Mouse (Mus musculus): ENCODE measurements at regions not wholly inside any gene's neighbourhood (a gene's known extent, or its start where the extent isn't known, plus 50 kb on each side); places are given as distances from the start of the nearest gene placed in this dataset.

DNA sequence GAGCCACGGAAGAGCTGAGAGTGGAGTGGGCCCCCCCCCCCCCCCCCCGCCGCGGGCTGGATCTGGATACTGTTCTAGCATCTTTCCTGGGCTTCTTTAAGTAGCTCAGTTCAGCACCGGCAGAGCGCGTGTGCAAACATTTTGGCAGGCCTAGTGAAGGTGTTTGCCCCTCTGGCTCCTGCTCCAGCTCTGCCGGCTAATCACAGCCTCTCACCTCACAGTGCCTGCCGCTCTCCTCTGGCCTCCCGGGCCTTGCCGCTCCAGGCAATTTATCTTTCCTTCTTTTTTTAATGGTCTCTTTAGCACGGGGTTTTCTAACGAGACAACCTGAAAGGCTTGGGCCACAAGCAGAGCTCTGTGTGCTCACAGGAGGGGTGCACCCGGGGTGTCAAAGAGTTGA, 115.7 kb downstream of the Cryba4 start:
- Histone ChIP-seq H3K36me3 (ENCODE audit: control insufficient read depth) (no peaks in the 10 kb centered on the region), H3K4me1 (ENCODE audit: control insufficient read depth) (no peaks in the 10 kb centered on the region), H3K27me3 (ENCODE audit: control insufficient read depth) (no peaks in the 10 kb centered on the region), H3K9me3 (ENCODE audit: control insufficient read depth, low read length) (peaks cover 10% of the 10 kb centered on the region; the same call in 1 of the 2 replicates), H3K4me3 (replicated peaks) (no peak overlapping the region)
- TF ChIP-seq GATA1 (IDR thresholded peaks at IDR 0.05; ENCODE audit: low read length) (no peak), TAL1 (IDR thresholded peaks at IDR 0.05; ENCODE audit: low read length) (no peak)

DNA sequence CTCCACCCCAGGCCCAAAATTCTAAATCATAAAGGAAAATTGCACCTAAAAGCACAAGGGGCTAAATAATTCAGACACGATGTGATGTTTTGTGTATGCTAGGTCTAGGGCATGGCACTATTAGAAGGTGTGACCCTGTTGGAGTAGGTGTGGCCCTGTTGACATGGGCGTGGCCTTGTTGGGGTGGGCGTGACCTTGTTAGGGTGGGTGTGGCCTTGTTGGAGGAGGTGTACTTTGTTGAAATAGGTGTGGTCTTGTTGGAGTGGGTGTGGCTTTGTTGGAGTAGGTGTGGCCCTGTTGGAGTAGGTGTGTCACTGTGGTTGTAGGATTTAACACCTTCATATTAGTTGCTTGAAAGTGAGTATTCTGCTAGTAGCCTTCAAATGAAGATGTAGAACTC, 114.1 kb downstream of the Cryba4 start:
- H3K27me3 ChIP-seq (ENCODE audit: control insufficient read depth) = no peaks in the 10 kb centered on the region
- H3K36me3 ChIP-seq (ENCODE audit: control insufficient read depth) = no peaks in the 10 kb centered on the region
- no peak overlapping the region for H3K4me3 ChIP-seq (replicated peaks)
- H3K4me1 ChIP-seq (ENCODE audit: control insufficient read depth) = no peaks in the 10 kb centered on the region
- H3K9me3 ChIP-seq (ENCODE audit: control insufficient read depth, low read length) = peaks cover 10% of the 10 kb centered on the region; the same call in 1 of the 2 replicates
- TF ChIP-seq GATA1 (IDR thresholded peaks at IDR 0.05; ENCODE audit: low read length) = no peak
- TF ChIP-seq TAL1 (IDR thresholded peaks at IDR 0.05; ENCODE audit: low read length) = no peak

DNA sequence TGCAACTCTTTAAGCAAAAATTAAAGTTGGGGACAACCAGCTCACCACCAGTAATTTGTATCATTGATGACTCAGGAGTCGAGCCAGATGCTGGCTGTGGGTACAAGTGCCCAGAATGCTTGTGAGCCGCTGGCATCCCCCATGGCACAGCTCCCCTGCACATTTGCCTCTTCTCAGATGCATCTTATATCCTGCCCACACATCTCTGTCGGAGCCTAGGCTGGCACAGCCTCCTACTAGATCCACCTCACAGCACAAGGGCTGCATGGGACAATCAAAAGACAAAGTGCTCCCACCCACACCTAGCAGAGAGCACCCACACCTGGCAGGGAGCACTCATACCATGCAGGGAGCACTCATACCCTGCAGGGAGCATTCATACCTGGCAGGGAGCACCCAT, 109.6 kb downstream of the Cryba4 start:
- no peaks in the 10 kb centered on the region for H3K27me3 ChIP-seq (ENCODE audit: control insufficient read depth)
- no peak overlapping the region for H3K4me3 ChIP-seq (replicated peaks)
- H3K4me1 ChIP-seq (ENCODE audit: control insufficient read depth) = no peaks in the 10 kb centered on the region
- no peak for TF ChIP-seq GATA1 (IDR thresholded peaks at IDR 0.05; ENCODE audit: low read length)
- no peaks in the 10 kb centered on the region for H3K36me3 ChIP-seq (ENCODE audit: control insufficient read depth)
- H3K9me3 ChIP-seq (ENCODE audit: control insufficient read depth, low read length) = peaks cover 8% of the 10 kb centered on the region; the same call in 1 of the 2 replicates

DNA sequence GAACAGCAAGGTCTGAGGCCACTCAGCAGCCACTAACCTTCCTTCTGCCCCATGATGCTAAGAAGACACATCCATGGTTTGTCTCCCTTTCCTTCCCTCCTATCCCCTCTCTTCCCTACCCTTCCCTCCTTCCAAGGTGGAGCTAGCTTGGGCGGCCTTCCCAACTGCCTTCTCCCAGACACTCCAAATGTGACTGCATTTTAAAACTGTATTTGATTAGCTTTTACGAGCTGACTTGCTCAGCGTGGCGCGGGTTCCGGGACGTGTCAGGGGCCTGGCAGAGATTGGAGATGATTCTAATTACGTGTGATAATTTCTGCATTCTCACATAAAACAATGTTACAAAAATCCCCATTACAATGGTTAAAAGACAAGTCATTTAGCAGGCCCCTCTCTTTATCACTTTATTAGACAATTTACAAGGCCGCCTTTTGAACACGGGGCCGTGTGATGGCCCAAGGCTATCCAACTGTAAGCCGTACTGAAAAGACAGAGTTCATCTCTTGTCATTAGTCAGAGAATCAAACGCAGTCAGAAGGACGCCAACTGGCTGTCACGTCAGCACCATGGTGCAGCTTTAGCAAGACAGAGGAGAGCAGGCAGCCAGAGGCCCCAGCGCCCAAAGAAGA, 108.2 kb downstream of the Cryba4 start:
- H3K4me3 ChIP-seq (replicated peaks) = no peak overlapping the region
- H3K36me3 ChIP-seq (ENCODE audit: control insufficient read depth) = no peaks in the 10 kb centered on the region
- H3K9me3 ChIP-seq (ENCODE audit: control insufficient read depth, low read length) = no peaks in the 10 kb centered on the region
- H3K27me3 ChIP-seq (ENCODE audit: control insufficient read depth) = no peaks in the 10 kb centered on the region
- TF ChIP-seq GATA1 (IDR thresholded peaks at IDR 0.05; ENCODE audit: low read length) (no peak), TAL1 (IDR thresholded peaks at IDR 0.05; ENCODE audit: low read length) (no peak)
- no peaks in the 10 kb centered on the region for H3K4me1 ChIP-seq (ENCODE audit: control insufficient read depth)

DNA sequence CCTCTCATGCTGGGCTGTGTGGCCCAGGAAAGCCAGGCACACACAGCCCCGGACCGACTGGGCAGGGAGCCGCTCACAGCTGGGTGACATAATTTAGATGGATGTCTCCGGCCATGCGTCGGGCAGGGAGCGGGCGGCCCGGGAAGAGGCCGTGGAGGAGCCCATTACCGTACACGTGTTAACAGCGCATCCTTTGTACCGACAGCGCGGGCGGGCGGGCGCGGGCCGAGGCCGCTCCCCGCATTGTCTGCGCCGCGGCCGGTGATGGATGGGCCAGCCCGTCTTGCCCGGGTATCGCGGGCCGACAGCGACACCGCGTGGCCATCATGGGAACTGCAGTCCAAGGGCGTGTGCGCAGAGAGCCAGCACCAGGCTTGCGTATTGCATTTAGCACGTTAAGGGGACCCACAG, 98.6 kb downstream of the Cryba4 start:
- Histone ChIP-seq H3K36me3 (ENCODE audit: control insufficient read depth) (no peaks in the 10 kb centered on the region), H3K27me3 (ENCODE audit: control insufficient read depth) (peaks cover 19% of the 10 kb centered on the region), H3K9me3 (ENCODE audit: control insufficient read depth, low read length) (peaks cover 4% of the 10 kb centered on the region; the same call in 1 of the 2 replicates), H3K4me3 (replicated peaks) (no peak overlapping the region), H3K4me1 (ENCODE audit: control insufficient read depth) (no peaks in the 10 kb centered on the region; the same call in 1 of the 2 replicates)
- TF ChIP-seq GATA1 (IDR thresholded peaks at IDR 0.05; ENCODE audit: low read length) = no peak

DNA sequence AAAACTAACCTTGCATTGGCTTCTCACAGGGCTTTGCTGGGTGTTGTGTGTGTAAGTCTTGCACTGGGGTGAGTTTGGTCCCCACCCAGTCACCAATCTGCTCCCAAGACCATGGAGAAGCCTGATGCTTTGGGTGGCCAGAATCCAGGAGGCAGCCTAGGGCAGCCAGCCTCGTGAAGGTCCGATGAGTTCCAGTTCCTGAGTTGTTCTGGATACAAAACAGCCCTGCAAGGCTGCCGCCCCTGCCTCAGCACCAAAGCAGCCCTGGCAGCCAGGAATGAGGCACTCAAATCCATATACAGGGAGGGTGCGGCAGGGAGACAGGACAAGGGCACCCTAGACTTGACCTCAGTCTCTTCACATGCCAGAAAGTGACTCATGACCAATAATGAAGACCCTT, 97.7 kb downstream of the Cryba4 start:
- no peaks in the 10 kb centered on the region; the same call in 1 of the 2 replicates for H3K4me1 ChIP-seq (ENCODE audit: control insufficient read depth)
- H3K4me3 ChIP-seq (replicated peaks) = no peak overlapping the region
- peaks cover 8% of the 10 kb centered on the region for H3K9me3 ChIP-seq (ENCODE audit: control insufficient read depth, low read length)
- no peaks in the 10 kb centered on the region for H3K36me3 ChIP-seq (ENCODE audit: control insufficient read depth)
- TF ChIP-seq GATA1 (IDR thresholded peaks at IDR 0.05; ENCODE audit: low read length) (no peak), TAL1 (IDR thresholded peaks at IDR 0.05; ENCODE audit: low read length) (no peak)
- peaks cover 19% of the 10 kb centered on the region for H3K27me3 ChIP-seq (ENCODE audit: control insufficient read depth)

DNA sequence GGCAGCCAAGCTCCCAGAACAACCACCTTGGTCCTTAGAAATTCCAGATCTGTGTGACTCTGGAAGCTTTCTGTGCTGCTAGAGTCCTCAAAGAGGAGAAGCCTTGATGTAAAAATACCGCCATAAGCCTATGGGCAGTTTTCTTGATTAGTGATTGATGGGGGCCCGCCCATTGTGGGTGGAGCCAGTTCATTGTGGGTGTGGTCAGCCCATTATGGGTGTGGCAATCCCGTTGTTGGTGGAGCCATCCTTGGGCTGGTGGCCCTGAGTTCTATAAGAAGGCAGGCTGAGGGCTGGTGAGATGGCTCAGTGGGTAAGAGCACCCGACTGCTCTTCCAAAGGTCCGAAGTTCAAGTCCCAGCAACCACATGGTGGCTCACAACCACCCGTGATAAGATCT, 97.3 kb downstream of the Cryba4 start:
- Histone ChIP-seq H3K4me1 (ENCODE audit: control insufficient read depth) (no peaks in the 10 kb centered on the region; the same call in 1 of the 2 replicates), H3K36me3 (ENCODE audit: control insufficient read depth) (no peaks in the 10 kb centered on the region), H3K27me3 (ENCODE audit: control insufficient read depth) (peaks cover 19% of the 10 kb centered on the region), H3K4me3 (replicated peaks) (no peak overlapping the region), H3K9me3 (ENCODE audit: control insufficient read depth, low read length) (peaks cover 5% of the 10 kb centered on the region)
- TF ChIP-seq GATA1 (IDR thresholded peaks at IDR 0.05; ENCODE audit: low read length) = no peak
- TF ChIP-seq TAL1 (IDR thresholded peaks at IDR 0.05; ENCODE audit: low read length) = no peak

DNA sequence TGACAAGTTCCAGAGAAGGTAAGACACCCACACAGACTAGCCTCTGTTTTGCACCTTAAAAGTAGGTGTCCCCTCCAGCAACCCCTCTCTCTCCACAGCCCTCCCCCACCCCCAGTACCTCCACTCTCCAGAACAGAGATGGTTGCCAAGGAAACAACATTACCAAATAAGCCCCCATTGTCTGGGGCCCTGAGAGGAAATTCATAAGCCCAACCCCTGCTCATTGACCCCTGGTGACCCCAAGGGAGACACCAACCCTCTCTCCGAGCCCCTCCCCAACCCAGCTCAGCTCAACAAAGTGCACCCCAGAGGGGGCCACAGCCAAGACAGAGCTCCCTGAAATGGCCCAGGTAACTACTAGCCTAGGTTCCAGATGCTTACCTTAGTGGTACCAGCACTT, 96.3 kb downstream of the Cryba4 start:
- H3K4me3 ChIP-seq (replicated peaks) = no peak overlapping the region
- TF ChIP-seq TAL1 (IDR thresholded peaks at IDR 0.05; ENCODE audit: low read length) = no peak
- no peak for TF ChIP-seq GATA1 (IDR thresholded peaks at IDR 0.05; ENCODE audit: low read length)
- H3K36me3 ChIP-seq (ENCODE audit: control insufficient read depth) = no peaks in the 10 kb centered on the region
- no peaks in the 10 kb centered on the region; the same call in 1 of the 2 replicates for H3K4me1 ChIP-seq (ENCODE audit: control insufficient read depth)
- H3K27me3 ChIP-seq (ENCODE audit: control insufficient read depth) = peaks cover 19% of the 10 kb centered on the region
- H3K9me3 ChIP-seq (ENCODE audit: control insufficient read depth, low read length) = peaks cover 5% of the 10 kb centered on the region

DNA sequence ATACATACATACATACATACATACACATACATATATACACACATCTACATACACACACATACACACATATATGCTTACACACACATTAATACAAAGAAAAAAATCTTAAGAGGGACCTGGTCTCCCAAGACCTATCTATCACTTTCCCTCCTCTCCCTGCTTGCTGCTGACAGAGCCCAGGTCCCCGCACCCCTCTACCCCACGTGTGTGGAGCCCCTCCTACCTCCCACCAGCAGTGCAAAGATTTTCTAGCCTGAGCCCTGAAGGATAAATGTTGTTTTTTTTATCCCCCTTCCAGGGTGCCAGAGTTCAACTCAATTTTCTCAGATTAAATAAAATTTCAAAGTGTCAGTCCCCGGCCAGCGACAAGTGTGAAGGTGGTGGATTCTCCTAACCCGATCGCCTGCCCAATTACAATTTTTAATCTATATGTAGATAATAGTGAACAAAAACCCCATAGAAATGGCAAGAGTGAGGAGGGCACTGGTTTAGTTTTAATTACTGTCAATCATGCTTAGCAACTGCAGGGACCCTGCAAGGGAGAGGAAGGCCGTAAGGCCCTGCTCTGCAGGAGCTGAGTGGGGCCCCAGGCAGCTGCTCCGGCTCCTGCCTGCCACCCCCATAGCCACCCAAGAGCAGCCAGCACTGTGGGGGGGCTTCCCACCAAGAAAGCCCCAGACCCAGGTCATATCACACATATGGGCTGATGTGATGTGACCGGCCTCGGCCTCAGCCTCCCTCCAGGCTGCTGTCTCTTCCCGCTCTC, 85.7 kb downstream of the Cryba4 start:
- Histone ChIP-seq H3K36me3 (ENCODE audit: control insufficient read depth) (no peaks in the 10 kb centered on the region), H3K27me3 (ENCODE audit: control insufficient read depth) (no peaks in the 10 kb centered on the region), H3K4me3 (replicated peaks) (no peak overlapping the region), H3K9me3 (ENCODE audit: control insufficient read depth, low read length) (no peaks in the 10 kb centered on the region), H3K4me1 (ENCODE audit: control insufficient read depth) (no peaks in the 10 kb centered on the region)
- TF ChIP-seq GATA1 (IDR thresholded peaks at IDR 0.05; ENCODE audit: low read length) = no peak
- no peak for TF ChIP-seq TAL1 (IDR thresholded peaks at IDR 0.05; ENCODE audit: low read length)

All from erythroblast, embryonic 14.5 days (primary cell).